Mouse (Mus musculus): ENCODE data around the gene Arel1.

Gene Arel1

GRCm38 (mm10) chr12:84907024-84907626 lies 63.6 kb downstream of the Arel1 start:
- DNase-seq (ENCODE audit: low read depth): peak; percentile 66

GRCm38 (mm10) chr12:84904399-84904798 lies 66.3 kb downstream of the Arel1 start:
- DNase-seq (ENCODE audit: low read depth): no peak

- peak; percentile 33 for DNase-seq (ENCODE audit: low read depth)
These were observed 70.4 kb downstream of the Arel1 start for GRCm38 (mm10) chr12:84900317-84900716.

GRCm38 (mm10) chr12:84897322-84897721 lies 73.4 kb downstream of the Arel1 start:
- DNase-seq (ENCODE audit: low read depth): no peak

- DNase-seq (ENCODE audit: low read depth): no peak
These were observed 74.5 kb downstream of the Arel1 start for GRCm38 (mm10) chr12:84896235-84896634.

GRCm38 (mm10) chr12:84893648-84894628 lies 76.8 kb downstream of the Arel1 start:
- no peak for DNase-seq (ENCODE audit: low read depth)

- no peak for DNase-seq (ENCODE audit: low read depth)
These were observed 80.4 kb downstream of the Arel1 start for GRCm38 (mm10) chr12:84890289-84890688.

- peak; percentile 99 for DNase-seq (ENCODE audit: low read depth)
These were observed 85.4 kb downstream of the Arel1 start for GRCm38 (mm10) chr12:84885107-84885876.

GRCm38 (mm10) chr12:84884423-84885076 lies 86.2 kb downstream of the Arel1 start:
- peak; percentile 28 for DNase-seq (ENCODE audit: low read depth)

- DNase-seq (ENCODE audit: low read depth): no peak
These were observed 87.9 kb downstream of the Arel1 start for GRCm38 (mm10) chr12:84882796-84883195.

- DNase-seq (ENCODE audit: low read depth): peak; percentile 63
These were observed 90.6 kb downstream of the Arel1 start for GRCm38 (mm10) chr12:84880091-84880490.

GRCm38 (mm10) chr12:84876481-84877121 lies 94.1 kb downstream of the Arel1 start, which contains the start of gene Ltbp2:
Gene Ltbp2, minus strand, starts transcription at chr12:84876532.
- peak; percentile 97 for DNase-seq (ENCODE audit: low read depth)

- DNase-seq (ENCODE audit: low read depth): no peak
These were observed 94.8 kb downstream of the Arel1 start for GRCm38 (mm10) chr12:84875761-84876480.

- DNase-seq (ENCODE audit: low read depth): peak; percentile 84
These were observed 97.3 kb downstream of the Arel1 start for GRCm38 (mm10) chr12:84873434-84873833.

GRCm38 (mm10) chr12:84872310-84872709 lies 98.4 kb downstream of the Arel1 start:
- no peak for DNase-seq (ENCODE audit: low read depth)
